Mouse (Mus musculus): ENCODE data around the gene Tacc2. TPM values are rescaled to one million over a fixed set of nuclear protein-coding genes. Genes with fewer than 3 reads are reported as not detected.

Gene Tacc2
- polyA plus RNA-seq, 1 experiment from 2014 or later = 63.4 TPM

GRCm38 (mm10) chr7:130563880-130564279, 13.4 kb upstream of the Tacc2 start:
- Histone ChIP-seq H3K4me3 (ENCODE audit: low read depth, low read length) (no peak overlapping the region), H3K4me1 (ENCODE audit: control insufficient read depth, insufficient read depth, low read length) (no peaks in the 10 kb centered on the region), H3K4me2 (ENCODE audit: low read depth, low read length) (no peak overlapping the region), H3K36me3 (ENCODE audit: control insufficient read depth, insufficient read depth, low read length) (no peaks in the 10 kb centered on the region), H3K27ac (ENCODE audit: low read depth, low read length) (no peak overlapping the region), H3K9ac (replicated peaks; ENCODE audit: low read depth, low read length) (no peak overlapping the region), H3K9me3 (ENCODE audit: control insufficient read depth, low read length) (no peaks in the 10 kb centered on the region), H3K27me3 (ENCODE audit: control insufficient read depth, insufficient read depth, low read length) (no peaks in the 10 kb centered on the region)
- ATAC-seq (ENCODE audit: low read depth) = no peak
- 71% methylated on average over 4 of the region's 4 CpGs for WGBS

- no peak overlapping the region for H3K4me3 ChIP-seq (ENCODE audit: low read depth, low read length)
- H3K9ac ChIP-seq (replicated peaks; ENCODE audit: low read depth, low read length) = no peak overlapping the region
- H3K9me3 ChIP-seq (ENCODE audit: control insufficient read depth, low read length) = no peaks in the 10 kb centered on the region
- no peaks in the 10 kb centered on the region for H3K27me3 ChIP-seq (ENCODE audit: control insufficient read depth, insufficient read depth, low read length)
- H3K4me2 ChIP-seq (ENCODE audit: low read depth, low read length) = no peak overlapping the region
- 78% methylated on average over 3 of the region's 3 CpGs for WGBS
- H3K27ac ChIP-seq (ENCODE audit: low read depth, low read length) = no peak overlapping the region
- no peaks in the 10 kb centered on the region for H3K4me1 ChIP-seq (ENCODE audit: control insufficient read depth, insufficient read depth, low read length)
- no peak for ATAC-seq (ENCODE audit: low read depth)
- no peaks in the 10 kb centered on the region for H3K36me3 ChIP-seq (ENCODE audit: control insufficient read depth, insufficient read depth, low read length)
Measured at GRCm38 (mm10) chr7:130564596-130564995, 12.6 kb upstream of the Tacc2 start.

GRCm38 (mm10) chr7:130568783-130569436, 8.3 kb upstream of the Tacc2 start:
- Histone ChIP-seq H3K4me1 (ENCODE audit: control insufficient read depth, insufficient read depth, low read length) (no peaks in the 10 kb centered on the region), H3K27ac (ENCODE audit: low read depth, low read length) (no peak overlapping the region), H3K4me3 (ENCODE audit: low read depth, low read length) (no peak overlapping the region), H3K9ac (replicated peaks; ENCODE audit: low read depth, low read length) (no peak overlapping the region), H3K36me3 (ENCODE audit: control insufficient read depth, insufficient read depth, low read length) (no peaks in the 10 kb centered on the region), H3K27me3 (ENCODE audit: control insufficient read depth, insufficient read depth, low read length) (no peaks in the 10 kb centered on the region), H3K9me3 (ENCODE audit: control insufficient read depth, low read length) (no peaks in the 10 kb centered on the region), H3K4me2 (ENCODE audit: low read depth, low read length) (no peak overlapping the region)
- ATAC-seq (ENCODE audit: low read depth) = no peak
- WGBS = 76% methylated on average over 9 of the region's 9 CpGs

- Histone ChIP-seq H3K27me3 (ENCODE audit: control insufficient read depth, insufficient read depth, low read length) (no peaks in the 10 kb centered on the region), H3K4me2 (ENCODE audit: low read depth, low read length) (no peak overlapping the region), H3K9me3 (ENCODE audit: control insufficient read depth, low read length) (no peaks in the 10 kb centered on the region), H3K4me3 (ENCODE audit: low read depth, low read length) (no peak overlapping the region), H3K27ac (ENCODE audit: low read depth, low read length) (no peak overlapping the region), H3K9ac (replicated peaks; ENCODE audit: low read depth, low read length) (no peak overlapping the region), H3K36me3 (ENCODE audit: control insufficient read depth, insufficient read depth, low read length) (no peaks in the 10 kb centered on the region), H3K4me1 (ENCODE audit: control insufficient read depth, insufficient read depth, low read length) (no peaks in the 10 kb centered on the region)
- ATAC-seq (ENCODE audit: low read depth) = no peak
- WGBS = 30% methylated on average over 7 of the region's 7 CpGs
Measured at GRCm38 (mm10) chr7:130570472-130570871, 6.8 kb upstream of the Tacc2 start.

- Histone ChIP-seq H3K4me2 (ENCODE audit: low read depth, low read length) (no peak within 1 kb of the TSS), H3K27me3 (ENCODE audit: control insufficient read depth, insufficient read depth, low read length) (no peaks in the 10 kb centered on the region), H3K36me3 (ENCODE audit: control insufficient read depth, insufficient read depth, low read length) (no peaks in the 10 kb centered on the region), H3K4me3 (ENCODE audit: low read depth, low read length) (no peak within 1 kb of the TSS), H3K9me3 (ENCODE audit: control insufficient read depth, low read length) (no peaks in the 10 kb centered on the region), H3K27ac (ENCODE audit: low read depth, low read length) (no peak within 1 kb of the TSS), H3K9ac (replicated peaks; ENCODE audit: low read depth, low read length) (no peak within 1 kb of the TSS), H3K4me1 (ENCODE audit: control insufficient read depth, insufficient read depth, low read length) (no peaks in the 10 kb centered on the region)
- 92% methylated on average over 6 of the region's 11 CpGs for WGBS
- ATAC-seq (ENCODE audit: low read depth) = no peak
Measured at GRCm38 (mm10) chr7:130572821-130573220, 4.4 kb upstream of the Tacc2 start, which contains the start of gene Nsmce4a. TSS of gene Nsmce4a (minus strand) at chr7:130573118.

- ATAC-seq (ENCODE audit: low read depth) = peak; percentile 29; the same call in 1 of the 2 replicates
- H3K36me3 ChIP-seq (ENCODE audit: control insufficient read depth, insufficient read depth, low read length) = no peaks in the 10 kb centered on the region
Measured at GRCm38 (mm10) chr7:130573746-130574145, 3.5 kb upstream of the Tacc2 start.

GRCm38 (mm10) chr7:130574211-130574991, 2.8 kb upstream of the Tacc2 start:
- H3K27ac ChIP-seq (ENCODE audit: low read depth, low read length) = peak overlapping the region; percentile 64
- WGBS = 40% methylated on average over 13 of the region's 13 CpGs

More at GRCm38 (mm10) chr7:130573746-130574145, 3.5 kb upstream of the Tacc2 start:
- Histone ChIP-seq H3K4me3 (ENCODE audit: low read depth, low read length) (no peak overlapping the region), H3K9me3 (ENCODE audit: control insufficient read depth, low read length) (no peaks in the 10 kb centered on the region), H3K27me3 (ENCODE audit: control insufficient read depth, insufficient read depth, low read length) (no peaks in the 10 kb centered on the region), H3K4me2 (ENCODE audit: low read depth, low read length) (no peak overlapping the region), H3K27ac (ENCODE audit: low read depth, low read length) (no peak overlapping the region), H3K4me1 (ENCODE audit: control insufficient read depth, insufficient read depth, low read length) (no peaks in the 10 kb centered on the region), H3K9ac (replicated peaks; ENCODE audit: low read depth, low read length) (no peak overlapping the region)
- 84% methylated on average over 10 of the region's 10 CpGs for WGBS

GRCm38 (mm10) chr7:130576981-130577380, 257 bp upstream of the Tacc2 start:
- Histone ChIP-seq H3K4me3 (ENCODE audit: low read depth, low read length) (no peak overlapping the region), H3K27ac (ENCODE audit: low read depth, low read length) (no peak overlapping the region; the same call in 1 of the 2 replicates), H3K27me3 (ENCODE audit: control insufficient read depth, insufficient read depth, low read length) (no peaks in the 10 kb centered on the region), H3K4me1 (ENCODE audit: control insufficient read depth, insufficient read depth, low read length) (no peaks in the 10 kb centered on the region), H3K9me3 (ENCODE audit: control insufficient read depth, low read length) (no peaks in the 10 kb centered on the region), H3K4me2 (ENCODE audit: low read depth, low read length) (no peak overlapping the region), H3K36me3 (ENCODE audit: control insufficient read depth, insufficient read depth, low read length) (no peaks in the 10 kb centered on the region), H3K9ac (replicated peaks; ENCODE audit: low read depth, low read length) (no peak overlapping the region)
- WGBS = 39% methylated on average over 10 of the region's 10 CpGs
- no peak for ATAC-seq (ENCODE audit: low read depth)

More at GRCm38 (mm10) chr7:130574211-130574991, 2.8 kb upstream of the Tacc2 start:
- no peak overlapping the region for H3K4me3 ChIP-seq (ENCODE audit: low read depth, low read length)
- no peaks in the 10 kb centered on the region for H3K9me3 ChIP-seq (ENCODE audit: control insufficient read depth, low read length)
- no peaks in the 10 kb centered on the region for H3K36me3 ChIP-seq (ENCODE audit: control insufficient read depth, insufficient read depth, low read length)
- H3K4me1 ChIP-seq (ENCODE audit: control insufficient read depth, insufficient read depth, low read length) = no peaks in the 10 kb centered on the region
- H3K4me2 ChIP-seq (ENCODE audit: low read depth, low read length) = peak overlapping the region; percentile 23; the same call in 1 of the 2 replicates
- peak; percentile 94 for ATAC-seq (ENCODE audit: low read depth)
- H3K27me3 ChIP-seq (ENCODE audit: control insufficient read depth, insufficient read depth, low read length) = no peaks in the 10 kb centered on the region
- no peak overlapping the region for H3K9ac ChIP-seq (replicated peaks; ENCODE audit: low read depth, low read length)

GRCm38 (mm10) chr7:130578066-130578465, 828 bp downstream of the Tacc2 start:
- no peak overlapping the region for H3K9ac ChIP-seq (replicated peaks; ENCODE audit: low read depth, low read length)
- no peak overlapping the region for H3K4me3 ChIP-seq (ENCODE audit: low read depth, low read length)
- WGBS = 92% methylated on average over 2 of the region's 2 CpGs
- no peaks in the 10 kb centered on the region for H3K27me3 ChIP-seq (ENCODE audit: control insufficient read depth, insufficient read depth, low read length)
- no peaks in the 10 kb centered on the region for H3K36me3 ChIP-seq (ENCODE audit: control insufficient read depth, insufficient read depth, low read length)
- ATAC-seq (ENCODE audit: low read depth) = no peak
- no peak overlapping the region for H3K27ac ChIP-seq (ENCODE audit: low read depth, low read length)
- H3K4me2 ChIP-seq (ENCODE audit: low read depth, low read length) = no peak overlapping the region
- H3K9me3 ChIP-seq (ENCODE audit: control insufficient read depth, low read length) = no peaks in the 10 kb centered on the region
- no peaks in the 10 kb centered on the region for H3K4me1 ChIP-seq (ENCODE audit: control insufficient read depth, insufficient read depth, low read length)

All from neural tube, embryonic 14.5 days (tissue).